Mouse (Mus musculus) embryo, embryonic 10.5 days (tissue): Measurements from ENCODE around the gene Itgb3bp.

ENCODE experiments used
- DNase-seq: peaks from one replicate; pipeline ENCODE4 v3.0.0-alpha.2; 2015; ENCODE audit warnings: low spot score

Itgb3bp gene

GRCm38 (mm10) chr4:99717905-99718304, 211.7 kb downstream of the Itgb3bp start:
- no peak for DNase-seq

- no peak for DNase-seq
Measured at GRCm38 (mm10) chr4:99715783-99716416, 213.7 kb downstream of the Itgb3bp start.
